Mouse (Mus musculus) embryonic facial prominence, embryonic 14.5 days (tissue): ENCODE results near the gene Tmem219. TPM values are rescaled to one million over a fixed set of nuclear protein-coding genes. Genes with fewer than 3 reads are reported as not detected.
"Not testable (repeated sequence)": the region's sequence is repeated elsewhere in the genome, so short reads cannot be mapped to it uniquely, and the experiment has no call there.

Experiments used
- ATAC-seq: fragments of 200-750 bp; cut with Nextera tagmentation; 2 replicates; pipeline ENCODE4 v1.8.0; 2017; ENCODE audit warnings: low read depth, moderate number of reproducible peaks, moderate TSS enrichment
- DNase-seq: peaks from one replicate; pipeline ENCODE4 v3.0.0-alpha.2; 2015; ENCODE audit warnings: low spot score
- H3K27ac ChIP-seq: fragments of 300-500 bp; sonication (generic); replicated peaks from 2 replicates; pipeline ENCODE4 v1.5.1; 2014; ENCODE audit warnings: low read depth, mild to moderate bottlenecking, low read length, moderate library complexity
- H3K27me3 ChIP-seq: fragments of 300-500 bp; sonication (generic); replicated peaks from 2 replicates; pipeline ENCODE4 v1.6.1; 2014; ENCODE audit warnings: low read length; ENCODE audit not compliant: control insufficient read depth, insufficient read depth
- H3K36me3 ChIP-seq: fragments of 300-500 bp; sonication (generic); 2 replicates; pipeline ENCODE4 v1.6.1; 2014; ENCODE audit warnings: low read length, mixed read lengths; ENCODE audit not compliant: control insufficient read depth, insufficient read depth
- H3K4me1 ChIP-seq: fragments of 300-500 bp; sonication (generic); 2 replicates; pipeline ENCODE4 v1.6.1; 2014; ENCODE audit warnings: antibody characterized with exemption, low read length; ENCODE audit not compliant: control insufficient read depth, insufficient read depth
- H3K4me2 ChIP-seq: fragments of 300-500 bp; sonication (generic); 2 replicates; pipeline ENCODE4 v1.6.1; 2014; ENCODE audit warnings: low read depth, mild to moderate bottlenecking, low read length, moderate library complexity, mixed read lengths
- H3K4me3 ChIP-seq: fragments of 300-500 bp; sonication (generic); 2 replicates; pipeline ENCODE4 v1.5.1; 2014; ENCODE audit warnings: low read depth, mild to moderate bottlenecking, low read length
- H3K9ac ChIP-seq: fragments of 300-500 bp; sonication (generic); 2 replicates; pipeline ENCODE4 v1.6.1; 2014; ENCODE audit warnings: low read depth, mild to moderate bottlenecking, low read length, moderate library complexity, mixed read lengths
- H3K9me3 ChIP-seq: fragments of 300-500 bp; sonication (generic); 2 replicates; pipeline ENCODE4 v1.6.1; 2016; ENCODE audit warnings: low read length; ENCODE audit not compliant: control insufficient read depth
- WGBS: fragments of 180-500 bp; shearing (Covaris S2); extraction: QIAGEN DNeasy Blood & Tissue Kit; methylation state at CpG from one replicate; pipeline ENCODE4 v1.1.7; 2014; 5-methylcytosine and 5-hydroxymethylcytosine counted together
- polyA plus RNA-seq: library from polyadenylated mRNA; unstranded; fragments of >200 nt; fragmentation: Nextera tagmentation; extraction: Ambion mirVana; gene quantifications from 2 replicates; pipeline ENCODE4 v1.2.1, GENCODE M21; 2014

The Tmem219 gene
- polyA plus RNA-seq, 1 experiment from 2014 or later: 30.2 TPM

DNA sequence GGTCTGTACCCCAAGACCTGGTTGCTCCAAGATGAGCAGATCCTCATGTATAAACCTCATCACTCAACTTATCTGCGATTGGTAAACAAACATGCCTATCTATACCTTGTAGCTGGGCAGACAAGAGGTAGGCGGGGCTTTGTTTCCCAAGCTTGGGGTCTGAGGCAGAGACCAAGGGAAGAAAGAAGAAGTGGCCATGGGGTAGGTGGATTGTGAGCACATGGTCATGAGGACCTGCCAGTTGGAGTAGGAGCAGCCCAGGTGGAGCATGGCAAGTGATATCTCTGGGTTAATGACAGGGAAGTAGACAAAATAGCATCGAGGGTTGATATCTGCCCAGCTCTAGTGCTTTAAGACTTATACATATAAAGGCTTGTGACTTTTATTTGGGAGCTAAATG, 7.9 kb downstream of the Tmem219 start:
- 71% methylated on average over 3 of the region's 3 CpGs for WGBS
- H3K4me1 ChIP-seq: no peaks in the 10 kb centered on the region
- no peak overlapping the region for H3K4me2 ChIP-seq
- no peak overlapping the region for H3K27ac ChIP-seq
- ATAC-seq: no peak
- H3K36me3 ChIP-seq: no peaks in the 10 kb centered on the region
- no peak overlapping the region for H3K4me3 ChIP-seq
- no peak overlapping the region for H3K9ac ChIP-seq
- H3K9me3 ChIP-seq: no peaks in the 10 kb centered on the region
- DNase-seq: no peak
- H3K27me3 ChIP-seq: no peaks in the 10 kb centered on the region

DNA sequence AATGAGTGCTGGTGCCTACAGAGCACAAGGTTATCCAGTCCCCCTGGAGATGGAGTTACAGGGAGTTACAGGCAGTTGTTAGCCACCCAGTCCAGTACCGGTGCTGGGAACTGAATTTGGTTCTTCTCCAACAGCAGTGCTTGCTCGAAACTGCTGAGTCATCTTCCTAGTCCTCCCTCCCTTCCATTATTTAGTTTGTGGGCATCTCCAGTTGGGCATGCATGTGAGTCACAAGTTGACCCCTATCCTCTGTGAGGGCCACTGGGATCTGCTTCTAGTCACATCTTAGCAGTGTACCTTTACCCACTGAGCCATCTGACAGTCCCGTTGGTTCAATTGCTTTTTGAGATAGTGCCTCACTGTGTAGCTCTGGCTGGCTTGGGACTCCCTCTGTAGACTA, 17.1 kb downstream of the Tmem219 start:
- 80% methylated on average over 3 of the region's 3 CpGs for WGBS
- ATAC-seq (no peak), DNase-seq (no peak)

DNA sequence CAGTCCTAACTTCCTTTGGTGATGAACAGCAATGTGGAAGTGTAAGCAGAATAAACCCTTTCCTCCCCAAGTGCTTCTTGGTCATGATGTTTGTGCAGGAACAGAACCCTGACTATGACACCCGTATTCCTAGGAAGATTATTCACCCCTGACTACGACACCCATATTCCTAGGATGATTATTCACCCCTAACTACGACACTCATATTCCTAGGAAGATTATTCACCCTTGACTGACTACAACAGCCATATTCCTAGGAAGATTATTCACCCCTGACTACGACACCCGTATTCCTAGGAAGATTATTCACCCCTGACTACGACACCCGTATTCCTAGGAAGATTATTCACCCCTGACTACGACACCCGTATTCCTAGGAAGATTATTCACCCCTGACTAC, 22.9 kb downstream of the Tmem219 start:
- H3K4me1 ChIP-seq, H3K4me2 ChIP-seq, DNase-seq, H3K9me3 ChIP-seq, ATAC-seq, H3K4me3 ChIP-seq, H3K27me3 ChIP-seq, H3K36me3 ChIP-seq, H3K9ac ChIP-seq, H3K27ac ChIP-seq: not testable (repeated sequence)
- 91% methylated on average over 7 of the region's 9 CpGs for WGBS

More for the DNA sequence above, 17.1 kb downstream of the Tmem219 start:
- Histone ChIP-seq H3K36me3 (no peaks in the 10 kb centered on the region), H3K4me3 (no peak overlapping the region), H3K9ac (no peak overlapping the region), H3K9me3 (no peaks in the 10 kb centered on the region), H3K4me2 (no peak overlapping the region), H3K27me3 (no peaks in the 10 kb centered on the region), H3K4me1 (no peaks in the 10 kb centered on the region), H3K27ac (no peak overlapping the region)

DNA sequence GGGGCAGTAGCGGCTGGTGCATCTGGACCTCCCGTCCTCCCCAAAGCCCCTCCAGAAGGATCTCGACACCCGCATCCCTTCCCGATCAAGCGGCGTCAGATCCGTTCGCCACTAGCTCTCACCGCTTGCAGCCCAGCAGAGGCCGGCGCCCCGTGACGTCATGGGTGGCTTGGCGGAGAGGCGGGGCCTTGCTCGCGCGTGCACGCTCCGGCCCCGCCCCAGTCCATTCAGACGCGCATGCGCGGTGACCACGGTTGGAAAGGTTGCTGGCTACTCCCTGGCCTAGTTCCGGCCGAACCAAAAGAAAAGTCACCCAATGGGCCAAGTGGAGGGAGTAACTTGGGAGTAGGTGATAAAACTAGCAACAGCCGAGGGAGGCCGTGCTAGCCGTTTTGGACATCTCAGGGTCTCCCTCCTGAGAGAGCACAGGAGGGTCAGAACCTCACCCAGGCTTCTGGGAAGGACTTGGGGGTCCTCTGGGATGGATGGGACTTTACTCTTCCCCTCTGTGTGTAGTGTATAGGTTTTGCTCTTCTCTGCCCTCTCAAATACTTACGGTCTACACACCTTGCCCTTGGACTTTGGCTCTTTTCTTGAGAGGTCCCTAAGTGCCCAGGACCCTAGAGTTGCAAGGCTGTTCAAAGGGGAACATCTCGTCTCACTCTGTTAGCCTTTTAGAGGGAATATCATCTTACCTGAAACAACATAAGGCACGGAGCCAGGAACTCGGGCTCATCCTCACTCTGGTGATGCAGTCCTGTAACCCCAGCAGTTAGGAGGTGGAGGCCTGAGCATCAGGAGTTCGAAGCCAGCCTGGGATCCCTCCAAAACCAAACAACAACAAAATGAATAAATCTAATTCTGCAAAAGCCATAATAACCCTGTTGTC, 24.4 kb downstream of the Tmem219 start:
- WGBS: 11% methylated on average over 36 of the region's 37 CpGs
- peak; percentile 96 for ATAC-seq

DNA sequence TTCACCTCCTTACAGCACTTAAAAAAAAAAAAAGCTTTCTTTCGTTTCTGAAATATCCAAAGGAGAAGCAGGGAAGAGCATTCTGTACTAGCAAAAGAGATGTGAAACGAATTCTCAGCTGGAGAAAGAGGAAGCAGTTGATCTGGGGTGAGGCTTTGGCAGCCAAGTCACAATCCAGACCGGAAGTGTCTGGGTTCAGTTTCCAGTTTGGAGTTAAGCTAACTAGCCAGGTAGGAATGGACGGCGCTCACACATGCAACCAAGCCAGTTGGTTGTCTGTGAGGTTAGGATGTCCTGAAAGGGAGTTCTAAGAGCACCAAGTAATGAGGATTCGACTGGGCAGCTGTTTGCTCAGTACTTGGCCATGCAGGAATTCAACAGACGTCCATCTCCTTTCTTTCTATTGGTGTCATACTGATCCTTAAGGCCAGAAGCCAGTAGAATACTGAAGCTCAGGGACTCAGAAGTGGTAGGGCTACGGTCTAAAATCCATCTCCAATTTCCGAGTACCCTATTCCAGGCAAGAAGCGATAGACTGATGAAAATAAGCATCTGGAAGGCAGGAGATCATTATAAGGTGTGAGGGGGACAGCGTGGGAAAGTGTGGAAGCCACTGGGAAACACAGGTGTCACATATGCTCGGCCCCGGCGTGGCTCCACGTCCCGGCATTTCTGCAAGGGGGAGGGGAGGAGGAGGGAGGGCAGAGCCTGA, 25.2 kb downstream of the Tmem219 start:
- H3K27ac ChIP-seq: peak overlapping the region; percentile 58; the same call in 1 of the 2 replicates
- WGBS: 27% methylated on average over 11 of the region's 16 CpGs
- ATAC-seq: peak; percentile 38; the same call in 1 of the 2 replicates

More for the DNA sequence above, 24.4 kb downstream of the Tmem219 start:
- no peaks in the 10 kb centered on the region for H3K36me3 ChIP-seq
- peak overlapping the region; percentile 72 for H3K9ac ChIP-seq
- peak overlapping the region; percentile 56 for H3K4me3 ChIP-seq
- H3K4me2 ChIP-seq: peak overlapping the region; percentile 74
- no peaks in the 10 kb centered on the region for H3K27me3 ChIP-seq
- H3K9me3 ChIP-seq: no peaks in the 10 kb centered on the region
- peaks cover 10% of the 10 kb centered on the region; the same call in 1 of the 2 replicates for H3K4me1 ChIP-seq
- H3K27ac ChIP-seq: peak overlapping the region; percentile 58; the same call in 1 of the 2 replicates
- peak; percentile 94 for DNase-seq

DNA sequence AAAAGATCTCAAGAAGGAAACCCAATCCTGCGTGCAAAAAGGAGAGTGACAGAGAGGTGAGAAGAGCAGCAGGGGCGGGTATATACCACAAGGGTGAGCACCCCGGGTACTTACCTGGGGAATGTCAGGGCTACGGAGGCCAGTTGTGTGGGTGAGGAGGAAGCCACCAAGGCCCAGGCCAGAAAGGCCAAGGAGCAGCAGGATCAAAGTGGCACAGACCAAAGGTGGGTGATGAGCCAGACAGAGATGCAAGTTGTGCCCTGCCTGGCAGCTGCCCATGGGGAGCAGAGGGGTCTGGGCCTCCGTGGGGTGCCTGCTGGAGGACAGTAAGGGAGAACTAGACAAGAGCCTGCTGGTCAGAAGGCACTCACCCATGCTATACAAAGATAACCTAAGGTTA, 25.8 kb downstream of the Tmem219 start:
- no peaks in the 10 kb centered on the region for H3K9me3 ChIP-seq
- H3K9ac ChIP-seq: no peak overlapping the region; the same call in 1 of the 2 replicates
- peak overlapping the region; percentile 74 for H3K4me2 ChIP-seq
- DNase-seq (no peak), ATAC-seq (no peak)
- no peaks in the 10 kb centered on the region for H3K27me3 ChIP-seq
- WGBS: 73% methylated on average over 5 of the region's 5 CpGs
- peaks cover 10% of the 10 kb centered on the region; the same call in 1 of the 2 replicates for H3K4me1 ChIP-seq
- peaks cover under 1% of the 10 kb centered on the region; the same call in 1 of the 2 replicates for H3K36me3 ChIP-seq
- no peak overlapping the region; the same call in 1 of the 2 replicates for H3K27ac ChIP-seq
- no peak overlapping the region for H3K4me3 ChIP-seq

More for the DNA sequence above, 25.2 kb downstream of the Tmem219 start:
- DNase-seq: peak; percentile 35
- Histone ChIP-seq H3K4me1 (peaks cover 10% of the 10 kb centered on the region; the same call in 1 of the 2 replicates), H3K4me3 (peak overlapping the region; percentile 56), H3K36me3 (no peaks in the 10 kb centered on the region), H3K27me3 (no peaks in the 10 kb centered on the region), H3K9ac (peak overlapping the region; percentile 72), H3K4me2 (peak overlapping the region; percentile 74), H3K9me3 (no peaks in the 10 kb centered on the region)

DNA sequence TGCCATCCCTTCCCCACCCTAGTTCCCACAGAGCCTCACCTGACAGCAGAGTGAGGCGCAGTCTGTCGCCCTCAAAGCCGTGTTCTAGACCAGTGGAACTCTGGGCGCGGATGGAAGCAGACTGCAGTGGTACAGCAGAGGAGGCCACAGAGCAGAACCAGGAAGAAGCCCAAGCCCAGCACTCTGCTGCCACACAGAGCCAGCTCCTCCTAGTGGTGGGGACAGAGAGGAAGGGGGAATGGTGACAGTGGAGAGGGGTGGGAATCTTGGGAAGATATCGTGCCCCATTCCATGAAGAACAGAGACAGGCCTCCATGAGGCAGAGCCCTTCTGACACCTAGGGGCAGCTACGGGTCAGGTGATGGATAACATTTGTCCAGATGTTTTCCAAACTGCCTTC, 33.9 kb downstream of the Tmem219 start:
- no peaks in the 10 kb centered on the region for H3K27me3 ChIP-seq
- no peaks in the 10 kb centered on the region for H3K9me3 ChIP-seq
- DNase-seq (no peak), ATAC-seq (no peak)
- peaks cover 13% of the 10 kb centered on the region for H3K36me3 ChIP-seq
- no peak overlapping the region for H3K4me2 ChIP-seq
- H3K27ac ChIP-seq: no peak overlapping the region
- 49% methylated on average over 7 of the region's 7 CpGs for WGBS
- H3K9ac ChIP-seq: no peak overlapping the region
- H3K4me1 ChIP-seq: no peaks in the 10 kb centered on the region
- no peak overlapping the region for H3K4me3 ChIP-seq

DNA sequence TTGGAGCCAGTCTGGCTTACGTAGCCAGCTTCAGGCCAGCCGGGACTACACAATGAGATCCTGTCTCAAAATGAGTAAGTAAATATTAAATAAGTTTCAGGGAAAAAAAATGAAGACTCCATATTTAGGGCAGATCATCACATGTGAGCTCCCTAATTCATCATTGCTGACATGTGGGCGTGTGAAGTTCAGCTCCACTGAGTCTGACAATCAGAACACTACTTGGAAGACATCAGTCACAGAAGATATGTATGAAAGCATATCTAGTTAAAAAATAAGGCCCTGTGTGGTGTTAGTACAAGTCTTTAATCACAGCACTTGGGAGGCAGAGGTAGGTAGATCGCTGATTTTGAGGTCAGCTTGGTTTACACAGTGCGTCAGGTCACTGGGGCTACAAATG, 35.4 kb downstream of the Tmem219 start:
- no peak for DNase-seq
- H3K36me3 ChIP-seq: peaks cover 13% of the 10 kb centered on the region
- ATAC-seq: no peak
- no peaks in the 10 kb centered on the region for H3K9me3 ChIP-seq
- no peak overlapping the region for H3K27ac ChIP-seq
- peaks cover 10% of the 10 kb centered on the region for H3K4me1 ChIP-seq
- no peak overlapping the region for H3K4me2 ChIP-seq
- no peak overlapping the region for H3K4me3 ChIP-seq
- no peak overlapping the region for H3K9ac ChIP-seq
- 70% methylated on average over 5 of the region's 5 CpGs for WGBS
- no peaks in the 10 kb centered on the region for H3K27me3 ChIP-seq
